Mouse (Mus musculus) layer of hippocampus, postnatal 25 days (tissue): Measurements from ENCODE around the gene Nars2. TPM values are rescaled to one million over a fixed set of nuclear protein-coding genes. Genes with fewer than 3 reads are reported as not detected.
"Not testable (repeated sequence)": the region's sequence is repeated elsewhere in the genome, so short reads cannot be mapped to it uniquely, and the experiment has no call there.

ENCODE experiments used
- DNase-seq, 2 experiments: peaks; one replicate each; pipeline ENCODE4 v3.0.0; 2022; ENCODE audit warnings: mixed read lengths in 2 of 2, low spot score in 1 of 2; ENCODE audit errors: extremely low spot score in 1 of 2
- total RNA-seq, 2 experiments: library from RNA; stranded (reverse); gene quantifications; 2 replicates each; pipeline ENCODE4 v1.2.3; 2021

Gene Nars2
- 10 to 100 TPM; 15.5 to 20.9 TPM for total RNA-seq

DNA sequence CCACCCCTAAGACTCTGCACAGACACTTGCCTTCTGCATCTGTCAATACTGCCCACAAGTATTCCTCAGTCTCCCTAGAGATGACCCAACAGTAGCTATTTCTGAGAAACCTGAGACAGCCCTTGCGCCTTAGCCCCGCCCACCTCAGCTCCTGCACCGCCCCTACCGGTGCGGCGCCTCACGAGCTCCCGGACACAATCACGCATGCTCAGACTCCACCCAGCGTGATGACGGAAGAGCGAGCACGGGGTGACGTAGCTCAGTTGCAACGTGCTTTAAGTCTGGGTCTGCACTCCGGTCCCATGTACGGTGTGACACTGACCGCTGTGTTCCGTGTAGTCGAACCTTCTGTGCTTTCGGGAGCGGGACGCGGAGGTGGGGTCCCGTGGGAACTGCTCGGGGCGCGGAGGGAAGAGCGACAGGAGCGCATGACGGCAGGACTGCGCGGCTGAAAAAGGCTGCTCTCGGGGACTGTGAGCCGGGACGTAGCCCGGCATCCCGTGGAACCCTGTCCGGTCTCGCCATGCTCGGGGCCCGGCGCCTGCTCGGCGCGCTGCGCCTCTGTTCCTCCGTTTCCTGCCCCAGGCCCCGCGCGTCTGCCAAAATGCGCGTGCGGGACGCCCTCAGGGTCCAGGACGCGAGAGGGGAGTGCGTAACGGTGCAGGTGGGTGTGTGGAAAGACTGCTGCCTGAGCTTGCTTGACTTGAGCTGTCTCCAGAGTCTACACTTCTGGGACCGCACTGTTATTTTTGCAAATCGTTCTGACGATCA, at the start of gene Nars2:
Gene Nars2 (plus strand): TSS at position 225 of the 771 bp plus-strand sequence.
- DNase-seq: peak; percentile 72 to 76

DNA sequence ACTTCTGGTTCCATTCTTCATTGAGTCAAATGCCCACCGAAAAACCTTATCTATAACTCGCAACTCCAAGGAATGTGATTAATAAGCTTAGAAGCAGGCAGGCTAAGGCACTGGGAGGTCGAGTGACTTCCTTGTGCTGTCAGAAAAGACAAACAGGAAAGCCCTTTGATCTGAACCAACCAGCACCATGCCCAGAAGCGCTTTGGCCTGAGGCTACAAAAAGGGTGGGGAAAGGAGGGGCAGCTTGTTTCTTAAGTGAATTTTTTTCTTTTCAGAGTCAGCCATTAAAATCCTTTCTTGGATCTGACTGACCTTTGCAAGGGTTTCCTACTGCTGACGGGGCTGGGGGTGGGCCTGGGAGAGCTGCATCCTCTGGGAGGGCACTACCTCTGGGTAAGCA, 49.1 kb upstream of the Nars2 start:
- DNase-seq: no peak

GRCm38 (mm10) chr7:96903088-96903985, 48.0 kb upstream of the Nars2 start:
- DNase-seq: no peak

GRCm38 (mm10) chr7:96904442-96904841, 46.9 kb upstream of the Nars2 start:
- no peak for DNase-seq

- no peak for DNase-seq
Observed at GRCm38 (mm10) chr7:96904936-96905335, 46.4 kb upstream of the Nars2 start.

DNA sequence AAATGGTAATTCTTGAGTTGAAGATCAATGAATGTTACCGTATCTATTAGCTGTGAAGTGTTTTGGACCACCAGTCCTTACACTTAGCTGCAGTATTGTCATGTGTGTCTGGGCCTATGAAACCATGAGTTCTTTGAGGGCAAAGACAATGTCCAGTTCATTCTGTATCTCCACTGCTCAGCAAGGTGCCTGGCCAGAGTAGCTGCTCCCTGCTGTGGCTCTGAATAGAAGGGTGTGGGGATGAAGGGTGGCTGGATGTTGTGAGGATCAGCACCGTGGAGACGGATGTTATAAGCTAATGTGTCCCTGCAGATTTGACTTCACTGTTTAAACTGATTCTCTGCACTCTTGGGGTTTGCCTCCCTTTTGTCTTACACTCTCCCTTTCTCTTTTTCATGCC, 45.9 kb upstream of the Nars2 start:
- no peak for DNase-seq

- DNase-seq: no peak
Observed at GRCm38 (mm10) chr7:96906216-96906615, 45.1 kb upstream of the Nars2 start.

GRCm38 (mm10) chr7:96907971-96908680, 43.2 kb upstream of the Nars2 start:
- DNase-seq: no peak

DNA sequence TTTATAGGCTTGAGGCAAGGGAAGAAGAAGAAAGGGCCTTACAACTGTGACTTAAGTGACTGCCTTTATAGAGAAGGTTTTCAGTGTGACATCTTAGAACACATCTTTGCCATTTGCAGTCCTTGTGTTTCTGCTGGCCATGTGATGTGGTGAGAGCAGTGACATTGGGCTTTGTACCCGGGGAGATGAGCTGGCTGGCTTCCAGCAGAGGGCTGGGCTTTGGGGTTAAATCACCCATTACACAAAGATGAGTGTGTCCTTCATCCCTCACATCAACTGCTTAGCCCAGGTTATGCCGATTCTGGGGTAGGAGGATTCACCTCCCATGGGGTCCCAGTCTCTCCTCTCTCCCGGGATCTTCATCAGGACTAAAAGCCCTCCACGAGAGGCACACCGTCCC, 41.4 kb upstream of the Nars2 start:
- no peak for DNase-seq

- no peak for DNase-seq
Observed at GRCm38 (mm10) chr7:96910310-96910960, 40.9 kb upstream of the Nars2 start.

DNA sequence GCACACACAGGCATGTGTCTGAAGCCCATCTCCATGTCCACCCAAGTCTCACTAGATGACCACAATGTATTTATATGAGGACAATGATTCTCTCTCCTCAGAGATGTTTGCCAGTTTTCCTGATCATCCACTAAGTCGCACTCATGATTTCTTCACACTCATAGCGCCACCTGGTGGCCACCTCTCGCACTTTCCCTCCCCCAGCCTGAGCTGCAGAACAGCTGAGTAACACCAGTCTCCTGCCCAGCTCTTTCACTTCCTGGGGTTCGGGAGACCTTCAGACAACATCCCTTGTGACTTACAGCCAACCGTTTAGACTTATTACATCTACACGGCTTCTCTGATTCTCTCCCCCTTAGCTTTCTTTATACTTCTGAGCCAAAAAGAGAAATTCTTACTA, 37.3 kb upstream of the Nars2 start:
- DNase-seq: peak; percentile 77 to 93

GRCm38 (mm10) chr7:96915452-96916105, 35.7 kb upstream of the Nars2 start:
- peak in 1 of 2 experiments; percentile 42 for DNase-seq

- DNase-seq: no peak
Observed at GRCm38 (mm10) chr7:96920447-96921095, 30.7 kb upstream of the Nars2 start.

DNA sequence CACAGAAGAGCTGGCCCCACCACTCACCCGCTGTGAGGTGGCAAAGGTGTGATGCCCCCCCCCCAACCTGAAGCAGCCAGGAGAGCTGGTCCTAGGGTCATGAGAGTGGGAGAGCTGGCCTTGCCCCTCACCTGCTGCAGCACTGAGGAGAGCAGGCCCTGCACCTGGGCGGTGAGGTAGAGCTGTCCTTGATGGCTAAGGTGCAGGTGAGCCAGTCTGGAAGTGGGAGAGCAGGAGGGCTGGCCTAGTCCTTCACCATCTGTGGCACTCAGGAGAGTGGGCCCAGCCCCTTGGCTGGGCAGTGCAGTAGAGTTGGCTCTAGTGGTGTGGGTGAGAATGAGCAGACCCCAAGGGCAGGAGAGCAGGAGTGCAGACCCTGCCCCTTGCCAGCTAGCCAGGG, 28.4 kb upstream of the Nars2 start:
- DNase-seq: no peak

DNA sequence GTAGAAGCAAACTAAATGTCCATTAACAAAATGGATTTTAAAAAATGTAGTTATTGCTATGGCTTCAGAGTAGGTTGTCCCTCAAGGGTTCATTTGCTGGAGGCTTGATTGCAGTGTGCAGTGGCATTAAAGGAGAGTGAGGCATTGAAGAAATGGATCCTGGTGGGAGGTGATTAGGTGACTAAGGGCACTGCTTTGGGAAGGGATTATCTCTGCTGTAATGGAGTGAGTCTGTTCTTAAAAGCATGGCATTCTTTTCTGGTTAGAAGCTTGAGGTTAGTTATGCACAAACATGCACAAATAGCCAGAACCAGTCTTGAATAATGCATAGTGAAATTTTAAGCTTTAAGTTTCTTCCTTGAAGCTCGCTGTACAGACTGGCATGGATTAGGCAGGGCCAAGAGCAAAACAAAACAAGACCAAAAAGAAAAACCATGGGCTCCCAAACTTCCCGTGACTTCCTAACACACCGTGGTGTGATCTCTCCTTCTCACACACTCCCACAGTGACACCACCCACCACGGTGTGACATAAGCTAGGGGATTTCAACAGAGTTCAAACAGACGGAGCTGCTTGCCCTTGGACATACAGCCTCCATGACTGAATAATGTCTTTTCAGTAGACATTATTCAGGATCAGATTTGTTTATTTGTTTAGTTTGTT, 7.5 kb upstream of the Nars2 start:
- no peak for DNase-seq

GRCm38 (mm10) chr7:96946501-96946900, 4.8 kb upstream of the Nars2 start:
- DNase-seq: not testable (repeated sequence)

DNA sequence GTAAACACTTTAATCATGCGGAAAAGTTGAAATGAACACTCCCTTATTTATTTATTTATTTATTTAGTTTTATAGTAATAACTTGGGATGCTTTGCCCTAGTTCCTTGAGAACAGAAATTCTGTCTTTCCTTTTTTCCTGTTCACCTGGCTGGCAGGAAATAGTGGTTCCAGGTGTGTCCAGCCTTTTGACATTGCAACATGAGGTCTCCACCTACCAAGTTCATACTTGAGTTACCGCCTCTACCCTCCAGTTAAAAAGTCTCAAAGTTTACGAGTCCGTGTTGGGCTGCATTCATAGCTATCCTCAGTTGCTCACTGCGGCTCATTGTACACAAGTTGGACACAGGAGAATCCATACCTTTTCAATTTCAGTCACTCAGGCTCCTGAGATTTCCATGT, 789 bp downstream of the Nars2 start:
- no peak for DNase-seq

- DNase-seq: no peak
Observed at GRCm38 (mm10) chr7:96959168-96959567, 7.9 kb downstream of the Nars2 start.

- DNase-seq: no peak
Observed at GRCm38 (mm10) chr7:96967188-96967587, 15.9 kb downstream of the Nars2 start.
